Mouse (Mus musculus) mature B cell (primary cell): ENCODE measurements around the gene Fkbp9.

ENCODE experiments used
- in situ Hi-C: fragments of 300-500 bp; cut with MboI; formaldehyde crosslinking; loops from 2 replicates; pipeline ENCODE4 v1.14.3; 2019

Gene Fkbp9

DNA sequence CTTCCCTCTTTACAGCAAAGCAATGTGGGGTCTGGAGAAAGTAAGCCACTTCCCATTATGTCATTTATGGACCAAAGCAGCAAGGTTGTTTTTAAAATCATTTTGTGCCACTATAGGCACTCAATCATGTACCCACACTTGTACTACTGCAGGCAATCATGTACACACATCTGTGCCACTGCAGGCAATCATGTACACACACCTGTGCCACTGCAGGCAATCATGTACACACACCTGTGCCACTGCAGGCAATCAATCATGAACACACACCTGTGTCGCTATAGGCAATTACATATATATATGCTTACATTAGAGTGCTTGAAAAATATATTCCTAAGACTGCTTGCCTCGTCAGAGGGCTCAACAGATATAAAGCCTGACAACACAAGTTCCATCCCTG is 73.1 kb downstream of the Fkbp9 start:
- in situ Hi-C loops, result loop anchor here (5.0 to 25.0 kb wide), 2 partner anchors 93 to 782 kb away; partner anchors contain the start of gene Pyurf

DNA sequence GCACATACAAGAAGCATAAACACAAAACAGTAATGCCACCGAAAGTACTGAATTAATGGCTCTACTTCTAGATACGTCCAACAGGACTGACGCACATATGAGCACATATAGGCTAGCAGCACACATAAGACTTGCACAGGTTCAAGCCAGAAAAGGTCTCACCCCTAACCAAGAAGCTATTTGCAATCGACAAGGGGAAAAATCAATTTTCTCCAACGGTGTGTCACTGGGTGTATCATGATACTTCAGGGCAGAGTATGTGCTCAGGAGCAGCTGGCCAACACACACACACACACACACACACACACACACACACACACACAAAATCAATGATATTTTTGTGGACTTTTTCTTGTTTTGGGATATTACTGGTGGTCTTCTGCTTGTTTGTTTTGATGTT is 73.6 kb downstream of the Fkbp9 start:
- in situ Hi-C loops, result loop anchor here (5.0 to 25.0 kb wide), 2 partner anchors 93 to 782 kb away; partner anchors contain the start of gene Pyurf

- in situ Hi-C loops, result loop anchor here (5.0 to 25.0 kb wide), 2 partner anchors 94 to 781 kb away; partner anchors contain the start of gene Pyurf
Observed at GRCm38 (mm10) chr6:56906121-56906846, 74.4 kb downstream of the Fkbp9 start.

- in situ Hi-C loops, result loop anchor here (5.0 to 25.0 kb wide), 2 partner anchors 96 to 779 kb away; partner anchors contain the start of gene Pyurf
Observed at GRCm38 (mm10) chr6:56907973-56908372, 76.1 kb downstream of the Fkbp9 start.

GRCm38 (mm10) chr6:56908397-56908796 is 76.5 kb downstream of the Fkbp9 start:
- in situ Hi-C loops, result loop anchor here (5.0 to 25.0 kb wide), 2 partner anchors 96 to 779 kb away; partner anchors contain the start of gene Pyurf

- in situ Hi-C loops, result loop anchor here (5.0 to 25.0 kb wide), 2 partner anchors 97 to 778 kb away; partner anchors contain the start of gene Pyurf
Observed at GRCm38 (mm10) chr6:56908912-56909311, 77.1 kb downstream of the Fkbp9 start.

DNA sequence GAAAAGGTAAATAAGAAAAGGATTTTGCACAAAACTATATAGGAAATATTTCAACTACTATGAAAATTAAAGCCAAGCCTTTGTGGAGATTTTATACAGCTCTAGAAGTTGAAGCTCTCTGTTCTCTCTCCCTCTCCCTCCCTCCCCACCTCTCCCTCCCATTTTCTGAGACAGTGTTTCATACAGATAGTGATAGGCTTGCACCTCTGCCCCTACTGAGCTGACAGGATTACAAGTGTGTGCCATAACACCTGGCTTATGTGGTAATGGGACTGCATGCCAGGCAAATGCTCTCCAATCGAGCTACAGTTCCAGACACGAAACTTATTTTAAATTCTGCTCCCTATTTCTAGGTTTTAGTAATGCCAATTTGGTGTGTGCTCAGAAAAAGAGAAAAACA is 79.1 kb downstream of the Fkbp9 start:
- in situ Hi-C loops, result loop anchor here (25.0 kb wide), 1 partner anchor 776 kb away; the partner anchor contains the start of gene Pyurf

GRCm38 (mm10) chr6:56913092-56913858 is 81.4 kb downstream of the Fkbp9 start:
- in situ Hi-C loops, result loop anchor here (25.0 kb wide), 1 partner anchor 774 kb away; the partner anchor contains the start of gene Pyurf

DNA sequence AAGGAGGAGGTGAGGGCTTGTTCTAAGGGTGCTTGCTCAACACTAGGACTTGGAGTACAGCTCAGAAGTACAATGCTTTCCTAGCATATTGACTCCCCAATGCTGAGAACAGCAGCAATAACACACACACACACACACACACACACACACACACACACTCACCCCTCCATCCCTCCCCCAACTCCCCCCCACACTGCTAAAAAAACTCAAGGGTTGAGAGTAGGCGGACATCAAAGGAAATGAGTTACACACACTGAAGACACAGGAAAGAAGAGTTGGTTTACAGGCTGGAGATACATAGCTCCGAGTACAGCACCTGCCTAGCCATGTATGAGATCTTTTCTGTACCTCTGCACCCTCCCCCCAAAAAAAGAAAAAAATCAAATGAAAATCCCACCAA is 84.4 kb downstream of the Fkbp9 start:
- in situ Hi-C loops, result loop anchor here (25.0 kb wide), 1 partner anchor 771 kb away; the partner anchor contains the start of gene Pyurf

- in situ Hi-C loops, result loop anchor here (25.0 kb wide), 1 partner anchor 770 kb away; the partner anchor contains the start of gene Pyurf
Observed at GRCm38 (mm10) chr6:56917578-56918368, 85.9 kb downstream of the Fkbp9 start.

- in situ Hi-C loops, result loop anchor here (10.0 to 25.0 kb wide), 3 partner anchors 205 to 768 kb away; partner anchors contain the start of genes Avl9 and Pyurf
Observed at GRCm38 (mm10) chr6:56919330-56920044, 87.6 kb downstream of the Fkbp9 start.

DNA sequence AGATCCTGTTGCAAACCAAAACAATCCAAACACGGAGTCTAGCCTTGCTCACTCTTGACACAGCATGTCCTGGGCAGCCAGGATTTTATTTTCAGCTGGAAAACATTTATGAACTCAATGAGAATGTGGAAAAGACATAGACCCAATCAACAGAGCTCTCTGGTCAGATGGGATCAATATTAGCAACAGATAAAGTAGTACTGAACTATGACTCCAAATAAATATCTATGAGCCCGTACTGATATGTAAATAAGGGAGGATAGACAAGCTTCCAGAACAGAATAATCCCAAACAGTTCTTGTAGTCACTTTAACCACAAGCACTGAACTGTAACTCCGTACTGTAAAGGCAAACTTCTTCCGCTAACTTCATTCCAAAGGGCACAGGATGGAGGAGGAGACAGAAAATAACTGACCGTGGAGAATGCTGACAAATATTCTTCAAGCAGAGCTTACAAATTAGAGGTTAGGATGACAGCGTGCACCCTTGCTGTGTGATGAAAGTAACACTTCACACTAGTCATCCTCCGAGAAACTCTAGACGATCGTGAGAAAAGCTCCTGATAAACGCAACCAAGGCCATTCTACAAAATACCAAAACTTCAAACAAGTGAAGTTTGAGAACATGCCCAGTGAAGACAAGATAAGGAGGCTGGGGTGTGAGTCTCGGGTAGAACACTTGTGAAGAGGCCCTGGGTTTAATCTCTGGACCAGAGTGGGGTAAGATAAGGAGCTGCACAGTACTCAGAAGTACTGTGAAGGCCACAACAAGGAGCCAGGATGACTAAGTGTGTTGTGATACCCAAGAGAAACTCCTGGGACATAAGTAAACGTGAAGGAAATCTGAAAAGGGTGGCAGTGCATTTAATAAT is 88.6 kb downstream of the Fkbp9 start:
- in situ Hi-C loops, result loop anchor here (10.0 to 25.0 kb wide), 3 partner anchors 206 to 767 kb away; partner anchors contain the start of genes Avl9 and Pyurf

GRCm38 (mm10) chr6:56923331-56923725 is 91.5 kb downstream of the Fkbp9 start:
- in situ Hi-C loops, result loop anchor here (10.0 to 25.0 kb wide), 3 partner anchors 209 to 764 kb away; partner anchors contain the start of genes Avl9 and Pyurf

DNA sequence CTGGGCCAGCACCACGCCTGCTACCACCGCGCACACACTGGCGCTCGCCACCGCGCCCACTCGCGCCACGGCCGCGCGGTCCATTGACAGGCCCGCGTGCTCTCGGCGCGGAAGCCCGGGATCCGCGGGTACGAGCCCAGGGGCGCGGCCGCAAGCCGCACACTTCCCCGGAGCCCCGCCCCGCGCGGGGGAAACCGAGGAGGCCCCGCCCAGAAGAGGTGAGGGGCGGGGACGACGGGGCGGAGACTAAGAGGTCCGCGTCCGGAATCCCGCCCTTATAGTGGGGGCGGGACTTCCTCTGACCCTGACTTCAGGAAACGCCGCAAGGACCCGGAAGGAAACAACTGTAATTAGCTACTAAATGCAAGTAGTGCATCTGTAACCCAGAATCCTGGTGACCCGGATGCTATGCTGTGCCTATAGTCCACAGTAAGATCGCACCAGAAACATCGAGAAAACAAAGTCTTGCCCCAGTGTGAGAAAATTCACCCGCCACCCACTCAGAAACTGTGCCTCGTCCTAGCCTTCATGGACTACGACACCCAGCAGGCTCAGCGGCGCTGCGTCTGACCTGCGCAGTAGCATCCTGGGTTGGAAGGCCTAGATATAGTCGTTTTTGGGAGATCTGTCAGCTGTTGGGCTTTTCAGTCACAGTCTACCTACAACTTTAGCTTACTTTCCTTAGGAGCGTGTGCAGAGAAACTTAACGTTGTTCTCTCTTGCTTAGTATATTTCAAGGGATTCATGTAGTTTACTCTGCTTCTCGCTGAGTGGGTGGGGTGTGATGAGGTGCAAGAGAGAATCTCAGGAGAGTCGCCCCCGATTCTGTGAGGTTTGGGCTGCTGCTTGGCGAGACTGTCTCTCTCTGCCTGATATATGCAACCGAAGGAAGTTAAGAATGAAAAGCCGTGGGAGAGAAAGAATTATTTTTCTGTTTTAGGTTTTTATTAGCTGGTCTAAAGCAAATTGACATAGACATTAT is 92.2 kb downstream of the Fkbp9 start, which contains the start of the genes Nt5c3 and Vmn1r4:
Gene Nt5c3 (minus strand): TSS at position 207 of the 982 bp plus-strand sequence.
Gene Vmn1r4 (plus strand): TSS at position 290 of the 982 bp plus-strand sequence.
- in situ Hi-C loops, result loop anchor here (10.0 to 25.0 kb wide), 3 partner anchors 209 to 763 kb away; partner anchors contain the start of genes Avl9 and Pyurf
